Mouse (Mus musculus) cerebellum, adult 2 months (tissue): ENCODE measurements around the gene Nek9. TPM values are rescaled to one million over a fixed set of nuclear protein-coding genes. Genes with fewer than 3 reads are reported as not detected.

Source experiments
- DNase-seq, 2 experiments: peaks; one replicate each; pipeline ENCODE4 v3.0.0; 2021
- H3K27ac ChIP-seq: fragments of 200-500 bp; 2 replicates; pipeline ENCODE4 v1.5.1; 2012; ENCODE audit warnings: low read length, control low read depth, inconsistent platforms; ENCODE audit not compliant: insufficient read depth
- H3K27me3 ChIP-seq: fragments of 200-500 bp; 2 replicates; pipeline ENCODE4 v1.6.1; 2012; ENCODE audit warnings: inconsistent platforms, mild to moderate bottlenecking, low read length, moderate library complexity; ENCODE audit not compliant: control insufficient read depth, insufficient read depth
- H3K4me1 ChIP-seq: fragments of 200-500 bp; 2 replicates; pipeline ENCODE4 v1.6.1; 2011; ENCODE audit warnings: low read length; ENCODE audit not compliant: control insufficient read depth, insufficient read depth
- H3K4me3 ChIP-seq: fragments of 200-500 bp; replicated peaks from 2 replicates; pipeline ENCODE3; 2011; ENCODE audit warnings: mild to moderate bottlenecking, low read depth, low read length, control low read depth; ENCODE audit not compliant: insufficient read depth
- CTCF ChIP-seq: fragments of 200-500 bp; IDR thresholded peaks from 2 replicates; pipeline ENCODE4 v1.5.1; 2011; ENCODE audit warnings: low read depth, mild to moderate bottlenecking, control low read depth, low read length, moderate library complexity, borderline replicate concordance; ENCODE audit not compliant: insufficient read depth
- POLR2A ChIP-seq: fragments of 200-500 bp; IDR thresholded peaks from 2 replicates; pipeline ENCODE4 v1.6.1; 2011; ENCODE audit warnings: low read length, control low read depth, borderline replicate concordance; ENCODE audit not compliant: insufficient read depth
- WGBS: fragments of 180-500 bp; shearing (Covaris S2); methylation state at CpG from one replicate; pipeline ENCODE4 v1.1.7; 2018; 5-methylcytosine and 5-hydroxymethylcytosine counted together
- polyA plus RNA-seq: library from polyadenylated mRNA; depleted of rRNA; stranded (reverse); fragments of >200 nt; gene quantifications from 2 replicates; pipeline ENCODE4 v1.2.3, GENCODE M21; 2012

Gene Nek9
- polyA plus RNA-seq, 1 experiment = 38.6 TPM

DNA sequence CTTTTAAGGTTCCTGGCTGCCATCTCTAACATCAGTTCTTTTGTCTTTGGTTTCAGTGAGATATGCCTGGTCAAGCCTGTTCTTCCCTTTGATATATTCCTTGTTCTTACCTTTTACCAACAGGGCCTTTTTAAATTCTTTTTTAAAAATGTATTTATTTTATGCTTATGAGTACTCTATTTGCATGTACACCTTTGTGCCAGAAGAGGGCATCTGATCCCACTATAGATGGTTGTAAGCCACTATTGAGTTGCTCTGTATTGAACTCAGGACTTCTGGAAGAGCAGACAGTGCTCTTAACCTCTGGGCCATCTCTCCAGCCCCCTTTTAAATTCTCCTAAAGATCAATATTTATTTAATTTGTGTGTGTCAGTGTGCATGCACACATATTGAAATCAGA is 46.3 kb downstream of the Nek9 start:
- no peak overlapping the region for H3K4me3 ChIP-seq
- TF ChIP-seq POLR2A (no peak), CTCF (no peak)
- DNase-seq = no peak
- H3K27ac ChIP-seq = no peak overlapping the region
- H3K4me1 ChIP-seq = 0 out of 2 replicates have a peak, but pooled peaks cover 3% of the 10 kb centered on the region
- peaks cover 2% of the 10 kb centered on the region; the same call in 1 of the 2 replicates for H3K27me3 ChIP-seq

GRCm38 (mm10) chr12:85292288-85292687 is 46.9 kb downstream of the Nek9 start:
- TF ChIP-seq POLR2A (no peak), CTCF (no peak)
- Histone ChIP-seq H3K4me1 (0 out of 2 replicates have a peak, but pooled peaks cover 3% of the 10 kb centered on the region), H3K27me3 (peaks cover 2% of the 10 kb centered on the region; the same call in 1 of the 2 replicates), H3K27ac (no peak overlapping the region), H3K4me3 (no peak overlapping the region)
- 83% methylated on average over 6 of the region's 6 CpGs for WGBS
- no peak for DNase-seq

GRCm38 (mm10) chr12:85291541-85291940 is 47.6 kb downstream of the Nek9 start:
- DNase-seq = no peak
- H3K27ac ChIP-seq = no peak overlapping the region
- no peak overlapping the region for H3K4me3 ChIP-seq
- H3K4me1 ChIP-seq = 0 out of 2 replicates have a peak, but pooled peaks cover 3% of the 10 kb centered on the region
- TF ChIP-seq POLR2A = no peak
- TF ChIP-seq CTCF = no peak
- peaks cover 2% of the 10 kb centered on the region; the same call in 1 of the 2 replicates for H3K27me3 ChIP-seq

DNA sequence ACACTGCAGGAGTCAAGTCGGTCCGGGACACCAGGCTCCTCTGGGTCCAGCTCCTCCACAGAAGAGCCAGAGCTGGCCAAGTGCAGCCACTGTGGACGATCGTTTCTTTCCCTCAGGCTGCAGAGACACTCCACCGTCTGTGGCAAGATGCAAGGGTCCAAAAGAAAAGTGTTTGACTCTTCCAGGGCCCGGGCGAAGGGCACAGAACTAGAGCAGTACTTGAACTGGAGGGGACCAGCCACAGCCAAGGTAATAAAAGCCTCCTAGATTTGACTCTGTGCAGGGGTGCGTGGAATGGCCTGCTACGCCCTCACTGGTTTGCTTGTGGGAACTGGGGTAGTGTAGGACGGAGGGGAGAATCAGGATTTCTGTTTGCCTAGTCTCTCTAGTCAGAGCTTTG is 48.5 kb downstream of the Nek9 start:
- WGBS = 77% methylated on average over 10 of the region's 10 CpGs
- TF ChIP-seq POLR2A = no peak
- no peak for TF ChIP-seq CTCF
- H3K27ac ChIP-seq = no peak overlapping the region
- H3K27me3 ChIP-seq = peaks cover 2% of the 10 kb centered on the region; the same call in 1 of the 2 replicates
- no peak overlapping the region for H3K4me3 ChIP-seq
- DNase-seq = no peak
- 0 out of 2 replicates have a peak, but pooled peaks cover 3% of the 10 kb centered on the region for H3K4me1 ChIP-seq

GRCm38 (mm10) chr12:85289157-85290000 is 49.8 kb downstream of the Nek9 start:
- TF ChIP-seq POLR2A (no peak), CTCF (no peak)
- WGBS = 53% methylated on average over 24 of the region's 24 CpGs
- H3K27ac ChIP-seq = no peak overlapping the region
- peaks cover 2% of the 10 kb centered on the region; the same call in 1 of the 2 replicates for H3K27me3 ChIP-seq
- H3K4me1 ChIP-seq = 0 out of 2 replicates have a peak, but pooled peaks cover 3% of the 10 kb centered on the region
- DNase-seq = no peak
- H3K4me3 ChIP-seq = no peak overlapping the region

- TF ChIP-seq POLR2A (no peak), CTCF (no peak)
Measured at GRCm38 (mm10) chr12:85288486-85289156, 50.5 kb downstream of the Nek9 start, which contains the start of gene Zc2hc1c. Zc2hc1c (plus strand) TSS chr12:85288591.

GRCm38 (mm10) chr12:85287809-85288485 is 51.2 kb downstream of the Nek9 start, which contains the start of gene Acyp1:
Acyp1 (minus strand) TSS chr12:85288438.
- 0 out of 2 replicates have a peak, but pooled peaks cover 3% of the 10 kb centered on the region for H3K4me1 ChIP-seq
- DNase-seq = no peak

More at GRCm38 (mm10) chr12:85288486-85289156, 50.5 kb downstream of the Nek9 start, which contains the start of gene Zc2hc1c:
- peak within 1 kb of the TSS; percentile 47 for H3K4me3 ChIP-seq
- H3K4me1 ChIP-seq = 0 out of 2 replicates have a peak, but pooled peaks cover 3% of the 10 kb centered on the region
- peak; percentile 43 for DNase-seq
- 13% methylated on average over 31 of the region's 31 CpGs for WGBS
- no peak within 1 kb of the TSS for H3K27ac ChIP-seq
- peaks cover 2% of the 10 kb centered on the region; the same call in 1 of the 2 replicates for H3K27me3 ChIP-seq

More at GRCm38 (mm10) chr12:85287809-85288485, 51.2 kb downstream of the Nek9 start, which contains the start of gene Acyp1:
- H3K27me3 ChIP-seq = peaks cover 2% of the 10 kb centered on the region; the same call in 1 of the 2 replicates
- peak within 1 kb of the TSS; percentile 47 for H3K4me3 ChIP-seq
- no peak within 1 kb of the TSS for H3K27ac ChIP-seq
- TF ChIP-seq POLR2A (no peak), CTCF (no peak)
- WGBS = 21% methylated on average over 21 of the region's 21 CpGs
